Mouse (Mus musculus): ENCODE measurements around the gene Kptn.

The Kptn gene

DNA sequence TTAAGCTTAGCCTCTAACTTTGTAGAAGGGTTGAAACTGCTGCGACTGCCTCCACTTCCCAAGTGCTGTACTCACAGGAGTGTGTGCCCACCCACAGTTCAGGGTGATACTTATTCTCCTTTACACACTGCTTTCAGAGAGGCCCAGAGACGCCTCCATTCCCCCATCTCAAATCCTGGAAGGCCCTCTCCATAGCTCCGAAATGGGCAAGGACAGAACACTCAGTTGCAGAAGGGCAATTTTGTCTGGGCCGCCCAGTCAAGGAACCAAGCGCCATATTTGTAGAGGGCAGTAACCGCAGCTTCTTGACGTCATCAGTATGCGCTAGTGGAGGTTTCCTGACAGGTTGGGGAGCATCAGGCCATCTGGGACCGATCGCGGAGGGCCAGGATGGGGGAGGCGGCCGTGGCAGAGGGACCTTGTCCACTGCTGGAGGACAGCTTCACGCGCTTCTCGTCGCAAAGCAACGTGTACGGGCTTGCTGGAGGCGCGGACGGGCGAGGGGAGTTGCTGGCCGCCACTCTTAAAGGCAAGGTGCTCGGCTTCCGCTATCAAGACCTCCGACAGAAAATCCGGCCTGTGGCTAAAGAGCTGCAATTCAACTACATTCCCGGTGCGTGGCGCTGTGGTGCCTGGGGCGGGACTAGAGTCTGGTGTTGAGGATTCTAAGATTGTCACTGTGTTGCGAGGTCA lies at the start of gene Kptn:
Kptn (plus strand) TSS at position 327 of the 693 bp plus-strand sequence.
- peak; percentile 84 for DNase-seq (ENCODE audit: low read depth, low spot score)

DNA sequence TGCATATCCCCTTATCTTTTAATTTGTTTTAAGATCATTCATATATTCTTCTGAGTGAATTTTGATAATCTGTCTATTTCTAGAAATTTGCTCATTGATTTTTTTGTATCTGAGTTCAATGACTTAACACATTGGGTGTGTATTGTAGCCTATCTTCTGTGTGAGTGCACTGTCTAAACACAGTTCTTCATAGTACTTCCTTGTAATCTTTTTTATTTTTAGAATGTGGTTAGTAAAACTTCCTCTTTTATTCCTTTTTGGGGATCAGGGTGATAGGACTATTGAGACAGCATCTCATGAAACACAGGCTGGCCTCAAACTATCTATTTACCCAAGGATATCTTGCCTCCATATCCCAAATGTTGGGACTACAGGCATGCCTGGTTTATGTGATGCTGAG lies 48.8 kb upstream of the Kptn start:
- DNase-seq (ENCODE audit: low read depth, low spot score) = no peak

GRCm38 (mm10) chr7:16071906-16072305 lies 47.8 kb upstream of the Kptn start:
- DNase-seq (ENCODE audit: low read depth, low spot score) = no peak

GRCm38 (mm10) chr7:16079947-16080346 lies 39.7 kb upstream of the Kptn start:
- DNase-seq (ENCODE audit: low read depth, low spot score) = no peak

GRCm38 (mm10) chr7:16080581-16080980 lies 39.1 kb upstream of the Kptn start:
- DNase-seq (ENCODE audit: low read depth, low spot score) = no peak

DNA sequence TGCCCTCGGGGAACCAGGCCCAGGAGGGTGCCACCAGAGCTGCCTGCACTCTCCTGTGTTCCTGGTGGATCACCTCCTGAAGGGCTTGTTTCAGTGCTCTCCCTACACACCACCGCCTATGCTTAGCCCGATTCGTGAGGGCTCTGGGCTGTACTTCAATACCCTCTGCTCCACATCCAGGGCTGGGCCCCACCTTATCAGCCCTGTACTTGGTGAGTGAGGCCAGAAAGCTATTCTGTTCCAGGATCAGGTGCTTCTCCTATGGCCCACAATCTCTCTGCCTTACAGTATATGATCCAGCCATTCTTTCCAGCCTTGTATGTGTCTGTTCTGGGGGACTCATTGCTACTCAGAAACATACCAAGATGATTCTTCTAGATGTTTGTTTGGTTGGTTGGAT lies 36.3 kb upstream of the Kptn start:
- DNase-seq (ENCODE audit: low read depth, low spot score) = no peak

DNA sequence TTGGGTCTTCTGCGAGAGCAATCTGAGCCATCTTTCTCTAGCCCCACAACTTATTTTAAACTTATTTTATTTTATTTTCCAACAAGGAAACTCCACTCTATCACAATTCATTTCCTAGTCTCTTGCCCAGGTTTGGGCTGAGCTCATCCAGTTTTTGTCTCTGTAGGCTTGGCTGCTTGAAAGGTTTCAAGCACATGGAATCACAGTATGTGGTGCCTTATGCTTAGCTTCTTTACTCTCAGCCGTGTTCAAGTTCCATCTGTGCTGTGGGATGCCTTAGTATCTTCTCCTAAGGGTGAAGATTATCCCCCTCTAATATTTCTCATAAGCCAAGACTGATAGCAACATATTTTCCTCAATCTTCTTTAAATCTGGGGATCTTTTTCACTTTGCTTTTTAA lies 32.1 kb upstream of the Kptn start:
- DNase-seq (ENCODE audit: low read depth, low spot score) = no peak

DNA sequence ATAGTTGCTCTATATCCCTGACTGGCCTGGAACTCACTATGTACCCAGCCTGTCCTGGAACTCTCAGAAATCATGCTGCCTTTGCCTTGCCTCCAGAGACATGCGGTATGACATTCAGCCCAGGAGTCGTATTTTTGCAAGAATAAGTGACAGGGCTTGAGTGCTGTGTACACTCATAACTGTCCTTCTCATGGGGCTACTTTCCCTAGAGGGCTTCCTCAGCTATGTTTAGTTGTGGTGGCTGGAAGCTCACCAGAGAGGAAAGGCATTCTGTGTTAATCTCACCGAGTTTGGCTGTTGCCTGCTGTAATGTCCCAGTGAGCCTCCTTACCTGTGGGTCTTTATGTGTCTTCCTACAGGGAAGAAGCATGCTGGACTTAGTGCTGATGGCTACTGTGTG lies 25.1 kb upstream of the Kptn start:
- DNase-seq (ENCODE audit: low read depth, low spot score) = no peak

DNA sequence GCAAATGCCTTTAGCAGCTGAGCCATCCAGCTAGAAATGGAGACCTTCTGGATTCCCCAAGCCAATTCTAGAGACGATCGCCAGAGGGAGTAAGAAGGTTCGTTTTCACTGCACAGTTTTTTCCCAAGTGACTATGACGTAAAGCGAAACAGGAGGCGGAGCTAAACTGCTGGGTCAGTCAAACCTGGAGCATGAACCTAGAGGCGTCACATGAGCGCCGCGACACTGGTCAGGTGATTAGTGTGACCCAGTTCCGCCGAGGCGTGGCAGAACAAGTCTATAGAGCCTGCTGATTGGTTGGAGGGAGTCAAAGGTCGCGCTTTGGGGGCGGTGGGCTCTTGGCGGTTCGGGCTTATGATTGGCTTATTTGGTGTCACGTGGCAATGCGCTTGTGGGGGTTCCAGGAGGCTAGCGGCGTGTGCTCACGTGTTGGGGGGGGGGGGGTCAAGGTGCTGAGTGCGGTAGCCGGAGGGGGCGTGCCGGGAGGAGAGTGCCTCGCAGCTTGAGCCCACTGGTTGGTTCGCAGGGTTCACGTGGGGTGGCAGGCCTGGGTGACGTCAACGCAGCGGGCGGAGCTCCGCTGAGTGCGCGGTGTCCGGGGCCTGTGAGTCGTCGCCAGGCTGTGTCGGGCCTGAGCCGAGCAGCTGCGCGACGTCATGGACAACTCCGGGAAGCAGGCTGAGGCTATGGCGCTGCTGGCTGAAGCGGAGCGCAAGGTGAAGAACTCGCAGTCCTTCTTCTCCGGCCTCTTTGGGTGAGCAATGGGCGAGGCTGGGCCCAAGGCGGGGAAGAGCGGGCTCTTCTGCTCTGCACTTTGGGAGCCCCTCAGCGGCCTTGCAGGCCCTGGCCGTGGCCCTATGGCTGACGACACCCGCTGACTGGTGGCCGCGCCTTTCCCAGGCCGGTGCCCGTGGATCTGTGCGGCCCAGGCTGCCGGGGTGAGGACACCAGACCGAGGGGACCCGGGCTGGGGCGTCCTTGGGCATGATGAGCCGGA lies 21.4 kb upstream of the Kptn start, which contains the start of gene Napa:
Napa (plus strand) TSS at position 438 of the 997 bp plus-strand sequence.
- DNase-seq (ENCODE audit: low read depth, low spot score) = peak; percentile 99

DNA sequence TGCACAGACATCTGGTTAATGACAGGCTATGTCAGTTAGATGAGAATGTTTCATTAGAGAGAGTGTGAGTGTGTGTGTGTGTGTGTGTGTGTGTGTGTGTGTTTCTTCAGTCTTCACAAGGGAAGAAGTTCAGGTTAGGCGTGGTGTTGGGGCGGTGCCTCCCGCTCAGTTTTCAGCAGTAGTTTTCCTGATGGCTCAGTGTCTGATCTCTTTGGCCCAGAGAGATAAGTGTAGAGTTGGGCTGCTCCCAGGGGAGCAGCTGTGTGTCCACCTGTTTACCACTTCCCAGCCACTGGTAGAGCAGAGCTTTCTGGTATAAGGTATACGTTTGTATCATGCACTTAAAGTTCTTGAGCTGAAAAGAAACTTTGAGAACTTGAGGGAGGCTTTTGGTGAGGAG lies 19.8 kb upstream of the Kptn start:
- peak; percentile 63 for DNase-seq (ENCODE audit: low read depth, low spot score)

DNA sequence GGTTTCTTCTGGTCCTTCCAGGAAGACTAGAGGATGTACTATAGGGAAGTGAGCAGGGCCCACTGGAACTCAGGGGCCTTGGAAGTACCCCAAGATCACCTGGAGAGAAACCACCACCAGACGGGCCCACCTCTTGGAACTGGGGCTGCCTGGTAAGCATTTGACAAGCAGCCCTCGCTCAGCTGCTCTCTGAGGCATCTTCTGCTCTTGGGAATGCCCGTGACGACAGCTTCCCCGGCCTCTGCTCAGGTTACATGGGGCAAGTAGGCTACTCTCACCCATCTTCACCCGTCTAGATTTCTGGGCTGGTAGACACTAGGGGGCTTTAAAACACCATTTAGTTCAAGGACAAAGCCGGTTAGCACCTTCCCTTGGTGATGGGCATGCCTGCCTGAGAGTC lies 18.6 kb upstream of the Kptn start:
- DNase-seq (ENCODE audit: low read depth, low spot score) = no peak

- DNase-seq (ENCODE audit: low read depth, low spot score) = no peak
Observed at GRCm38 (mm10) chr7:16101726-16102475, 17.8 kb upstream of the Kptn start.

DNA sequence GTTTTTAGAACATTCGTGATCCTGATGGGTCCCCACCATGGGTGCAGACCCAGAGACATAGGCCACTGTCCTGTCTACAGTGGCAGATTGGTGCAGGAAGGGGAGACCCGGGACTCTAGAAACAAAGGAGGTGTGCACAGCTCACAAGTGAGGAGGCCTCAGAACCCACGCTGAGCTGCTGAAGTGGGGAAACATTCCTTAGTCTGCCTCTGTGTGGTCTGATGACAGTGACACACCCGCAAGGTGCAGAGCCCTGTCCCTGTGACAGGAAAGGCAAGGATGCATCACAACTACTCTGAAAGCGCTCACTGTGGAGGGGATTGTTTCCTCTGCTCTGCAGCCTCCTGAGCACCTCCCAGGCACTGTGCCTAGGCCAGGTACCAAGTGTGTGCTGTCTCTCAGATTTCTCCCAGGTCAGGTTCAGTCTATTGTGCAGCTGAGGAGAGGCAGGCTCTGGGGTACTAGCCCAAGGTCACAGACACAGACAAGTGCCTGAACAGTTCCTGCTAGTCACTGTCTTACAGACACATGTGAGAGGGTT lies 16.9 kb upstream of the Kptn start:
- DNase-seq (ENCODE audit: low read depth, low spot score) = no peak

DNA sequence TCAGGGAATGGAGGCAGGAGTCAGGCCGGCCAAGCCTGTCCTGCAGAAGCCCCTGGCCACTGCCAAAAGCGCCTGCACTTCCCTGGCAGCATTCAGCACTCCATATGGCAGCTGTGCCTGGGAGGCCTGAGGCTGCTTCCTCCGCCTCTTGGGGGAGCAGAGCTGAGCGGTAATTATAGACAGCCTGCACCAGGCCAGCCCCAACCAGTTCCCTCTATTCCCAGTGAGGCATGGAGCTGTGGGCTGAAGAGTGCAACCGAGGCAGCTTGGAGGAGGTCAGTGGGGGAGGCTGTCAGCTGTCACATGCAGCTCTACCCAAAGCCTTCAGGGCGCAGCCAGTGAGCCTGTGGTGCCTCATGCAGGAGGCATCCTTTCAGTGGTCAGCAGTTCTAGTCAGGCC lies 15.9 kb upstream of the Kptn start:
- DNase-seq (ENCODE audit: low read depth, low spot score) = no peak

DNA sequence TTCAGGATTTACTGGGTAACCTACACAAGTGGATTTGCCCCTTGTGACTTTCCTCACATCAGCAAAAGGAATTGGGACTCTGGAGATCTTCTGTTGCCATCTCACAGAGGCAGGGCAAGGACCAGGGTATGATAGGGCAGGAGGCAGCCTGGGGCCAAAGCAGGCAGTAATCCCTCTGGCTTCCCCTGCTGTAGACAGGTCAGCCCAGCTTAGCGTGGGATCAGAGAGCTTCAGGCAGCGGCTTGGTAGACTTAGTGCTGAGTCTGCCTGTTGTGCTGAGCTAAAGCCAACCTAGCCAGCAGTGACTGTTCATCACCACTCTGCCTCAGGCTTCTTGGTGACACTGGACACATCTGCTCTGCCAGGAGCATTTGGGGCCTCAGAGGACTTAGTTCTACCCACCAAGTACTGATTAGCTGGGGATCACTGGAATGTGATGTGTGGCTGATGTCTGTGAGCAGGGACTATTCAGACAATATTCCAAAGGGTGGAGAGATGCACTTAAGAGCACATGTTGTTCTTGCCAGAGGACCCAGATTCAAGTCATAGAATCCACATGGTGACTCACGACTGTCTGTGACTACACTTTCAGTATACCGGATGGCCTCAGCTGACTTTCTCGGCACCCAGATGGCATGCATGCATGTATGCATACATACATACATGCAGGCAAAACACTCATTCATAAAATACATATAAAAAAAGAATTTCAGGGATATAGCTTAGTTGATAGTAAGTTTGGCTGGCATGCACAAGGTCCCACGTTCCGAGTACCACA lies 14.9 kb upstream of the Kptn start:
- no peak for DNase-seq (ENCODE audit: low read depth, low spot score)

- no peak for DNase-seq (ENCODE audit: low read depth, low spot score)
Observed at GRCm38 (mm10) chr7:16108886-16109542, 10.7 kb upstream of the Kptn start.

GRCm38 (mm10) chr7:16110158-16110557 lies 9.5 kb upstream of the Kptn start:
- no peak for DNase-seq (ENCODE audit: low read depth, low spot score)

DNA sequence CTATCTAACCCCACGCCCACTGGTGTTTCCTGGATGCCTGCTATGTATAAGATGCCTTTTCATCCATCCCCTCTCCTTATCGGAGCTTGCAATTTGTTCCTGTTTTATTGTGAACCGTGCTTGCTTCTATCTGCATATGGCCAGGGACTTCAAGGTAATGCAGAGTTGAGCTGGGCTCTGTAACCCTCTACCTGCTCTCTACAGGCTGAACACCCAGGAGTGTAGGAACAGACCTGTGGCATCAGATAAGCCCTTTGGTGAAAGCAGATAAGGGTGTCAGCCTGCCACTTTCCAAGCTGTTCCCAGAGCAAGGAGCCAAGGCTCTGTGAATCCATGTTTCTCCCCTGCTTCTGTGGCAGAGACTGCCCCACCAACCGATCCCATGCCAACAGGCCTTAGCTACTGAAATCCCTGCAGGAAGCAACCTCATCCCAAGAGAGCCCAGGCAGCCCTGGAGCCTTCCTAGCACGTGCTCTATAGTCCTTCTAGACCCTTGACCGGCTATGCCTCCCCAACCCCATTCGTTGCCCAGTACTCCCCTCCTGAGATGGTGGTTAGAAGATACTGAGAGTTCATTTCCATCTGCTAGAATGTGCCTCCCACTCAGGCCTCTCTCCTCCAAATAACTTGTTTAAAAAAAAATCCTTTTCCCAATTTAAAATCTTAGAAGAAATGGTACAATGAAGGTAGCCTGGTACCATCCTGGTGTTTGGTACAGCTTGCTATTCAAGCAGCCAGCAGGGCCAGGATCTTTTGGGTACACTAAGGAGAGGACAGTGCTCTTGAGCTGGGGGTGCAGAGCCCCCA lies 8.2 kb upstream of the Kptn start:
- DNase-seq (ENCODE audit: low read depth, low spot score) = no peak

DNA sequence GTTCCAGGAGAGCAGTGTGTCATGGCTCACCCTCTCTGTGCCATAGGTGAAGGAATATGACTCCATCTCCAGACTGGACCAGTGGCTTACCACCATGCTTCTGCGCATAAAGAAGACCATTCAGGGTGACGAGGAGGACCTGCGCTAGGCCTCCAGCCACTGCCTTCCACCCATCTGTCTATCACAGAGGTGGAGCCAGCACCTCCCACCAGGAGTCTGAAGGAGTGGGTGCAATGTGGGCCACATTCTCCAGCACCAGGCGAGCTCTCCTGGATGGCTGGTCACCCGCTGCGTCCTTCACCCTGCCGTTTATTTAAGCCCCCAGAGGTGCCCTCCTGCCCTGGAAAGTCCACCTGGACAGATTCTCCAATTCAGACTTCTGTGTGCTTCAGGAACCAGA lies 3.3 kb upstream of the Kptn start:
- no peak for DNase-seq (ENCODE audit: low read depth, low spot score)

- DNase-seq (ENCODE audit: low read depth, low spot score) = no peak
Observed at GRCm38 (mm10) chr7:16117100-16117499, 2.6 kb upstream of the Kptn start.
